Mouse (Mus musculus): Measurements from ENCODE around the gene Tardbp. TPM values are rescaled to one million over a fixed set of nuclear protein-coding genes. Genes with fewer than 3 reads are reported as not detected.

Gene Tardbp
- polyA plus RNA-seq, 1 experiment from 2014 or later: 124 TPM

GRCm38 (mm10) chr4:148643291-148644156 lies 16.7 kb upstream of the Tardbp start, which contains the start of gene Gm572:
TSS of gene Gm572 (plus strand) at chr4:148643317.
- 0 out of 2 replicates have a peak within 1 kb of the TSS, but pooled peaks have one; percentile 3 for H3K9ac ChIP-seq (replicated peaks; ENCODE audit: low read depth)
- WGBS: 45% methylated on average over 15 of the region's 15 CpGs
- TF ChIP-seq CTCF (IDR thresholded peaks at IDR 0.05): no peak
- no peak for TF ChIP-seq EP300 (IDR thresholded peaks at IDR 0.05)
- H3K36me3 ChIP-seq (ENCODE audit: insufficient read depth, low read length): no peaks in the 10 kb centered on the region
- H3K9me3 ChIP-seq (ENCODE audit: low read length): no peaks in the 10 kb centered on the region
- H3K4me1 ChIP-seq (ENCODE audit: insufficient read depth, low read depth, low read length): no peaks in the 10 kb centered on the region
- peak within 1 kb of the TSS; percentile 36 for H3K4me2 ChIP-seq (replicated peaks; ENCODE audit: low read depth, low read length)
- DNase-seq (ENCODE audit: low spot score) (peak; percentile 20), ATAC-seq (no peak)
- H3K4me3 ChIP-seq (ENCODE audit: low read depth, low read length): no peak within 1 kb of the TSS
- H3K27ac ChIP-seq (ENCODE audit: low read length): no peak within 1 kb of the TSS
- H3K27me3 ChIP-seq (replicated peaks; ENCODE audit: insufficient read depth, low read length): no peaks in the 10 kb centered on the region

GRCm38 (mm10) chr4:148641121-148641520 lies 14.3 kb upstream of the Tardbp start:
- Histone ChIP-seq H3K9me3 (ENCODE audit: low read length) (no peaks in the 10 kb centered on the region), H3K27me3 (replicated peaks; ENCODE audit: insufficient read depth, low read length) (no peaks in the 10 kb centered on the region), H3K4me1 (ENCODE audit: insufficient read depth, low read depth, low read length) (no peaks in the 10 kb centered on the region), H3K27ac (ENCODE audit: low read length) (no peak overlapping the region), H3K4me3 (ENCODE audit: low read depth, low read length) (no peak overlapping the region), H3K4me2 (replicated peaks; ENCODE audit: low read depth, low read length) (no peak overlapping the region), H3K36me3 (ENCODE audit: insufficient read depth, low read length) (no peaks in the 10 kb centered on the region), H3K9ac (replicated peaks; ENCODE audit: low read depth) (no peak overlapping the region)
- TF ChIP-seq EP300 (IDR thresholded peaks at IDR 0.05) (no peak), CTCF (IDR thresholded peaks at IDR 0.05) (no peak)
- ATAC-seq (no peak), DNase-seq (ENCODE audit: low spot score) (peak; percentile 19)
- WGBS: 71% methylated on average over 5 of the region's 5 CpGs

- H3K9me3 ChIP-seq (ENCODE audit: low read length): no peaks in the 10 kb centered on the region
- no peak for DNase-seq (ENCODE audit: low spot score)
- no peaks in the 10 kb centered on the region for H3K4me1 ChIP-seq (ENCODE audit: insufficient read depth, low read depth, low read length)
- no peak overlapping the region for H3K27ac ChIP-seq (ENCODE audit: low read length)
- ATAC-seq: no peak
- no peak overlapping the region for H3K4me3 ChIP-seq (ENCODE audit: low read depth, low read length)
- no peaks in the 10 kb centered on the region for H3K27me3 ChIP-seq (replicated peaks; ENCODE audit: insufficient read depth, low read length)
- 81% methylated on average over 2 of the region's 2 CpGs for WGBS
- no peak overlapping the region for H3K4me2 ChIP-seq (replicated peaks; ENCODE audit: low read depth, low read length)
- no peak overlapping the region for H3K9ac ChIP-seq (replicated peaks; ENCODE audit: low read depth)
- TF ChIP-seq CTCF (IDR thresholded peaks at IDR 0.05): no peak
- TF ChIP-seq EP300 (IDR thresholded peaks at IDR 0.05): no peak
- no peaks in the 10 kb centered on the region for H3K36me3 ChIP-seq (ENCODE audit: insufficient read depth, low read length)
Measured at GRCm38 (mm10) chr4:148639455-148639854, 12.6 kb upstream of the Tardbp start.

- TF ChIP-seq CTCF (IDR thresholded peaks at IDR 0.05): no peak
- TF ChIP-seq EP300 (IDR thresholded peaks at IDR 0.05): no peak
- H3K9me3 ChIP-seq (ENCODE audit: low read length): no peaks in the 10 kb centered on the region
- H3K27me3 ChIP-seq (replicated peaks; ENCODE audit: insufficient read depth, low read length): no peaks in the 10 kb centered on the region
- peak; percentile 28 for DNase-seq (ENCODE audit: low spot score)
- no peak overlapping the region for H3K4me3 ChIP-seq (ENCODE audit: low read depth, low read length)
- no peak overlapping the region for H3K27ac ChIP-seq (ENCODE audit: low read length)
- H3K36me3 ChIP-seq (ENCODE audit: insufficient read depth, low read length): no peaks in the 10 kb centered on the region
- no peak overlapping the region for H3K9ac ChIP-seq (replicated peaks; ENCODE audit: low read depth)
- peak; percentile 53; the same call in 1 of the 2 replicates for ATAC-seq
- no peaks in the 10 kb centered on the region for H3K4me1 ChIP-seq (ENCODE audit: insufficient read depth, low read depth, low read length)
- WGBS: 40% methylated on average over 9 of the region's 9 CpGs
- H3K4me2 ChIP-seq (replicated peaks; ENCODE audit: low read depth, low read length): no peak overlapping the region
Measured at GRCm38 (mm10) chr4:148638302-148638701, 11.5 kb upstream of the Tardbp start.

- no peaks in the 10 kb centered on the region for H3K4me1 ChIP-seq (ENCODE audit: insufficient read depth, low read depth, low read length)
- ATAC-seq: no peak
Measured at GRCm38 (mm10) chr4:148635309-148635708, 8.5 kb upstream of the Tardbp start.

GRCm38 (mm10) chr4:148633395-148634061 lies 6.7 kb upstream of the Tardbp start:
- Histone ChIP-seq H3K9me3 (ENCODE audit: low read length) (no peaks in the 10 kb centered on the region), H3K27me3 (replicated peaks; ENCODE audit: insufficient read depth, low read length) (no peaks in the 10 kb centered on the region), H3K4me2 (replicated peaks; ENCODE audit: low read depth, low read length) (no peak overlapping the region), H3K36me3 (ENCODE audit: insufficient read depth, low read length) (no peaks in the 10 kb centered on the region), H3K4me1 (ENCODE audit: insufficient read depth, low read depth, low read length) (no peaks in the 10 kb centered on the region), H3K4me3 (ENCODE audit: low read depth, low read length) (no peak overlapping the region), H3K9ac (replicated peaks; ENCODE audit: low read depth) (no peak overlapping the region), H3K27ac (ENCODE audit: low read length) (0 out of 2 replicates have a peak overlapping the region, but pooled peaks have one; percentile 27)
- DNase-seq (ENCODE audit: low spot score) (peak; percentile 37), ATAC-seq (peak; percentile 61)
- TF ChIP-seq EP300 (IDR thresholded peaks at IDR 0.05) (no peak), CTCF (IDR thresholded peaks at IDR 0.05) (no peak)
- WGBS: 47% methylated on average over 2 of the region's 2 CpGs

More at GRCm38 (mm10) chr4:148635309-148635708, 8.5 kb upstream of the Tardbp start:
- Histone ChIP-seq H3K4me2 (replicated peaks; ENCODE audit: low read depth, low read length) (no peak overlapping the region), H3K27me3 (replicated peaks; ENCODE audit: insufficient read depth, low read length) (no peaks in the 10 kb centered on the region), H3K9ac (replicated peaks; ENCODE audit: low read depth) (no peak overlapping the region), H3K9me3 (ENCODE audit: low read length) (no peaks in the 10 kb centered on the region), H3K36me3 (ENCODE audit: insufficient read depth, low read length) (no peaks in the 10 kb centered on the region), H3K27ac (ENCODE audit: low read length) (no peak overlapping the region), H3K4me3 (ENCODE audit: low read depth, low read length) (no peak overlapping the region)
- no peak for DNase-seq (ENCODE audit: low spot score)
- 64% methylated on average over 2 of the region's 2 CpGs for WGBS
- TF ChIP-seq EP300 (IDR thresholded peaks at IDR 0.05): no peak
- no peak for TF ChIP-seq CTCF (IDR thresholded peaks at IDR 0.05)
